Mouse (Mus musculus): Measurements from ENCODE around the gene Mpp2.

GRCm38 (mm10) chr11:102106911-102107310 is 18.6 kb upstream of the Mpp2 start:
- TF ChIP-seq CTCF (IDR thresholded peaks at IDR 0.05; ENCODE audit: low read depth) (no peak), EP300 (IDR thresholded peaks at IDR 0.05; ENCODE audit: low read depth) (no peak)
